Mouse (Mus musculus) neutrophil, adult 59 days (primary cell): ENCODE measurements around the gene Gm17402. TPM values are rescaled to one million over a fixed set of nuclear protein-coding genes. Genes with fewer than 3 reads are reported as not detected.

Source experiments
- total RNA-seq, 2 experiments: library from RNA; stranded (reverse); gene quantifications; 1 replicate in 1 of 2; 2 replicates in 1 of 2; pipeline ENCODE4 v1.2.4; 2023

Gm17402 gene
- not detected for total RNA-seq

DNA sequence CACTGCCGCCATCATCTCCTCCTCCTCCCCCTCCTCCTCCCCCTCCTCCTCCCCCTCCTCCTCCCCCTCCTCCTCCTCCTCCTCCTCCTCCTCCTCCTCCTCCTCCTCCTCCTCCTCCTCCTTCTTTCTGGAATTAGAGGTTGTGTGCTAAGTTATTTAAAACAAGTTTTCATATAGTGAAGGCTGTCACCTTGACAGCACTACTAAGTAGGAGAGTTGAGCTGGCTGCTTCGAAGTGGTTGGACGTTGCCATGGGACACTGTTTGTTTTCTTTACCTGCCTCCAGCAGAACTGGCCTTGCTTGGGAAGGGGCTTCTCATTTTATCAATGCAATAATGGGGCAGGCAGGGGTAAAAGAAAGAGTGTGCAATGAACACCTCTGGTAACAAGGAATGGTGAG is at the start of gene Gm17402:
TSS of gene Gm17402 (minus strand) at position 101 of the 400 bp plus-strand sequence.

DNA sequence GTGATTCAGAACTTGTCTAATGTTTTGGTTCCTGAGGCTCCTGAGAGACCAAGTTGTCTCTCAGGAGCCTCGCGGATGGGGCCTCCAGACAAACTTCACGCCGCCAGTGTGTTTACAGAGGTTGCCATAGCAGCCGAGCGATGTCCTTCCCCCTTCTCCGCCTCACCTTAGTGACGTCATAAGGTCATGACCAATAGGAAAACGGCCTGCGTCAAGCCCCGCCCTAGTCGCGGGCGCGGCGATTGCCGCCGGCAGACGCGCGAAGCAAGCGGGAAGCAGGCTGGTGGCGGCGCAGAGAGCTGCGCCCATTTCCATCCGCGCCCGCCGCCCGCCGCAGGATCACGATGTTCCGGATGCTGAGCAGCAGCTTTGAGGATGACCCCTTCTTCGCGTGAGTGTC is 1.1 kb downstream of the Gm17402 start, which contains the start of gene Mlf1:
TSS of gene Mlf1 (plus strand) at position 226 of the 400 bp plus-strand sequence.

Other genes starting within 250 kb of the Gm17402 start
- gene Mlf1, start 1.1 kb downstream of the Gm17402 start, total RNA-seq, result 1 to 10 TPM; 1.1 to 1.4 TPM
- gene Gfm1, start 54.9 kb upstream of the Gm17402 start, total RNA-seq, result 10 to 100 TPM; 17.4 to 20.3 TPM
- 10 to 100 TPM in 1 of 2 experiments, 1 to 10 TPM in 1; 9.6 to 13.0 TPM for gene Lxn, start 88.8 kb upstream of the Gm17402 start, total RNA-seq
- not detected for gene Rarres1, start 140.4 kb upstream of the Gm17402 start, total RNA-seq
- 10 to 100 TPM; 44.8 to 67.9 TPM for gene Mfsd1, start 207.6 kb upstream of the Gm17402 start, total RNA-seq